Mouse (Mus musculus): ENCODE measurements at regions not wholly inside any gene's neighbourhood (a gene's known extent, or its start where the extent isn't known, plus 50 kb on each side); places are given as distances from the start of the nearest gene placed in this dataset.

GRCm38 (mm10) chr3:65469207-65469606, 59.0 kb upstream of the Tiparp start:
- TF ChIP-seq CTCF (IDR thresholded peaks at IDR 0.05; ENCODE audit: borderline replicate concordance, insufficient read depth, low read length): no peak
- no peak for TF ChIP-seq POLR2A (IDR thresholded peaks at IDR 0.05; ENCODE audit: low read depth, low read length)
